Mouse (Mus musculus) bone marrow macrophage, adult 2 months (primary cell): ENCODE data around the gene Aarsd1.

ENCODE experiments used
- CTCF ChIP-seq: IDR thresholded peaks from 2 replicates; pipeline ENCODE4 v1.5.1; 2012; ENCODE audit warnings: low read depth, mild to moderate bottlenecking, low read length, moderate library complexity
- POLR2A ChIP-seq: IDR thresholded peaks from 2 replicates; pipeline ENCODE4 v1.6.1; 2012; ENCODE audit warnings: mild to moderate bottlenecking, low read depth, low read length, borderline replicate concordance

GRCm38 (mm10) chr11:101374421-101374938 lies 42.9 kb downstream of the Aarsd1 start:
- TF ChIP-seq CTCF, result no peak
- TF ChIP-seq POLR2A, result no peak
